In genomic region chr6:87737921-87738626, GRCm38 (mm10) we compare ENCODE assay signal across 12 mouse cellular contexts. TPM values are rescaled to one million over a fixed set of nuclear protein-coding genes. Genes with fewer than 3 reads are reported as not detected.
DNase-seq lines count a peak whose midpoint lies in the region; ATAC-seq and TF ChIP-seq lines count a peak whose summit lies in the region.
"Had no signal": no experiment of that assay in that cellular context is flagged by ENCODE, and none has a peak within 500 bp of the region (broad histone marks: within the 10 kb centered on the region; RNA-seq: fewer than 3 reads in every experiment).

No protein-coding gene starts in this region.

- 0 out of 2 replicates have a peak overlapping the region, but pooled peaks have one; percentile 5 for H3K4me3 ChIP-seq in forebrain, embryonic 10.5 days
- H3K4me3 ChIP-seq in forebrain, postnatal 0 days (ENCODE audit: low read depth, low read length) = no peak overlapping the region
- H3K4me3 ChIP-seq in lung, embryonic 16.5 days (ENCODE audit: low read length) = no peak overlapping the region
- no peak overlapping the region for H3K4me3 ChIP-seq in hindbrain, postnatal 0 days (ENCODE audit: low read length)
- no peak overlapping the region for H3K4me3 ChIP-seq in neural tube, embryonic 13.5 days
- H3K4me3 ChIP-seq: embryonic facial prominence, embryonic 15.5 days; limb, embryonic 13.5 days; myocyte had no signal

- TF ChIP-seq CTCF in forebrain, postnatal 0 days (IDR thresholded peaks at IDR 0.05; ENCODE audit: low read depth) = no peak
- TF ChIP-seq CTCF in hindbrain, postnatal 0 days (IDR thresholded peaks at IDR 0.05; ENCODE audit: low read depth) = peak; percentile 45

- no peak overlapping the region for H3K9ac ChIP-seq in forebrain, postnatal 0 days
- peak overlapping the region; percentile 12; the same call in 1 of the 2 replicates for H3K9ac ChIP-seq in lung, embryonic 16.5 days (ENCODE audit: low read length)
- no peak overlapping the region for H3K9ac ChIP-seq in hindbrain, postnatal 0 days (replicated peaks; ENCODE audit: low read length)
- peak overlapping the region; percentile 38 for H3K9ac ChIP-seq in neural tube, embryonic 13.5 days
- H3K9ac ChIP-seq: embryonic facial prominence, embryonic 15.5 days; limb, embryonic 13.5 days had no signal

- no peaks in the 10 kb centered on the region for H3K36me3 ChIP-seq in forebrain, embryonic 10.5 days (replicated peaks)
- no peaks in the 10 kb centered on the region for H3K36me3 ChIP-seq in forebrain, postnatal 0 days (ENCODE audit: insufficient read depth)
- H3K36me3 ChIP-seq in lung, embryonic 16.5 days (ENCODE audit: control insufficient read depth, insufficient read depth, low read length) = no peaks in the 10 kb centered on the region
- no peaks in the 10 kb centered on the region for H3K36me3 ChIP-seq in hindbrain, postnatal 0 days (ENCODE audit: insufficient read depth, low read length)
- H3K36me3 ChIP-seq in neural tube, embryonic 13.5 days = no peaks in the 10 kb centered on the region
- H3K36me3 ChIP-seq: embryonic facial prominence, embryonic 15.5 days; limb, embryonic 13.5 days had no signal

- ATAC-seq in forebrain, postnatal 0 days = no peak
- ATAC-seq in lung, embryonic 16.5 days (ENCODE audit: low read depth) = no peak
- no peak; the same call in 1 of the 2 replicates for ATAC-seq in hindbrain, postnatal 0 days
- no peak for ATAC-seq in neural tube, embryonic 13.5 days (ENCODE audit: low read depth)
- no peak for ATAC-seq in inflammation-experienced regulatory T-cells, adult 6 months

- H3K4me1 ChIP-seq in forebrain, embryonic 10.5 days = peaks cover 46% of the 10 kb centered on the region
- H3K4me1 ChIP-seq in forebrain, postnatal 0 days (ENCODE audit: insufficient read depth) = no peaks in the 10 kb centered on the region
- peaks cover 23% of the 10 kb centered on the region for H3K4me1 ChIP-seq in lung, embryonic 16.5 days (replicated peaks; ENCODE audit: control insufficient read depth, insufficient read depth, low read length)
- H3K4me1 ChIP-seq in hindbrain, postnatal 0 days (ENCODE audit: insufficient read depth, low read length) = peaks cover 6% of the 10 kb centered on the region; the same call in 1 of the 2 replicates
- H3K4me1 ChIP-seq in neural tube, embryonic 13.5 days (replicated peaks) = peaks cover 20% of the 10 kb centered on the region

- no peak overlapping the region for H3K4me2 ChIP-seq in forebrain, postnatal 0 days (ENCODE audit: low read depth)
- no peak overlapping the region for H3K4me2 ChIP-seq in lung, embryonic 16.5 days (ENCODE audit: low read depth, low read length)
- no peak overlapping the region for H3K4me2 ChIP-seq in hindbrain, postnatal 0 days (ENCODE audit: low read depth, low read length)
- no peak overlapping the region for H3K4me2 ChIP-seq in neural tube, embryonic 13.5 days
- H3K4me2 ChIP-seq: embryonic facial prominence, embryonic 15.5 days; limb, embryonic 13.5 days had no signal

- 44% methylated on average over 4 of the region's 4 CpGs for whole genome bisulfite sequencing in forebrain, embryonic 10.5 days
- 42% methylated on average over 4 of the region's 4 CpGs for WGBS in forebrain, postnatal 0 days
- 71% methylated on average over 4 of the region's 4 CpGs for WGBS in lung, embryonic 16.5 days
- 40% methylated on average over 4 of the region's 4 CpGs for WGBS in hindbrain, postnatal 0 days
- WGBS in neural tube, embryonic 13.5 days = 20% methylated on average over 4 of the region's 4 CpGs

- DNase-seq in forebrain, embryonic 10.5 days (ENCODE audit: extremely low spot score, low spot score) = peak; percentile 47
- DNase-seq in forebrain, postnatal 0 days = no peak
- DNase-seq in lung, adult 18-20 months = no peak
- peak; percentile 17 for DNase-seq in hindbrain, postnatal 0 days (ENCODE audit: low spot score)
- DNase-seq in testis, postnatal 10 days (ENCODE audit: low spot score) = no peak
- DNase-seq: kidney, postnatal 25 days had no signal

- no peaks in the 10 kb centered on the region for H3K9me3 ChIP-seq in forebrain, embryonic 10.5 days
- no peaks in the 10 kb centered on the region for H3K9me3 ChIP-seq in forebrain, postnatal 0 days (ENCODE audit: low read length)
- no peaks in the 10 kb centered on the region for H3K9me3 ChIP-seq in lung, embryonic 16.5 days (ENCODE audit: control insufficient read depth, low read length)
- no peaks in the 10 kb centered on the region for H3K9me3 ChIP-seq in hindbrain, postnatal 0 days (ENCODE audit: low read length)
- H3K9me3 ChIP-seq in neural tube, embryonic 13.5 days = no peaks in the 10 kb centered on the region
- H3K9me3 ChIP-seq: embryonic facial prominence, embryonic 15.5 days; limb, embryonic 13.5 days had no signal

- peaks cover 62% of the 10 kb centered on the region for H3K27me3 ChIP-seq in forebrain, embryonic 10.5 days (ENCODE audit: poor library complexity, severe bottlenecking)
- peaks cover 6% of the 10 kb centered on the region for H3K27me3 ChIP-seq in forebrain, postnatal 0 days (ENCODE audit: insufficient read depth, low read length)
- peaks cover 3% of the 10 kb centered on the region; the same call in 1 of the 2 replicates for H3K27me3 ChIP-seq in lung, embryonic 16.5 days (ENCODE audit: control insufficient read depth, insufficient read depth, low read depth, low read length)
- H3K27me3 ChIP-seq in hindbrain, postnatal 0 days (ENCODE audit: insufficient read depth, low read length) = no peaks in the 10 kb centered on the region
- peaks cover 11% of the 10 kb centered on the region for H3K27me3 ChIP-seq in neural tube, embryonic 13.5 days

- H3K27ac ChIP-seq in forebrain, embryonic 10.5 days = peak overlapping the region; percentile 82
- H3K27ac ChIP-seq in forebrain, postnatal 0 days (ENCODE audit: low read depth, low read length) = no peak overlapping the region
- no peak overlapping the region for H3K27ac ChIP-seq in lung, embryonic 16.5 days (ENCODE audit: low read length)
- no peak overlapping the region for H3K27ac ChIP-seq in hindbrain, postnatal 0 days
- no peak overlapping the region; the same call in 1 of the 2 replicates for H3K27ac ChIP-seq in neural tube, embryonic 13.5 days (replicated peaks)
- H3K27ac ChIP-seq: embryonic facial prominence, embryonic 15.5 days; limb, embryonic 13.5 days had no signal

RNA-seq across cellular contexts. Expression of gene Efcc1, which starts 7.4 kb away (rescaled TPM):
- 0.84 TPM in 2 replicates for polyA plus RNA-seq in forebrain, embryonic 10.5 days (2016; fragmentation: Nextera tagmentation; extraction: Ambion mirVana)
- 4.8 and 7.3 TPM in 2 replicates for total RNA-seq in forebrain, postnatal 0 days (2014; rRNA removed)
- polyA plus RNA-seq in forebrain, postnatal 0 days (2015; fragmentation: Nextera tagmentation; extraction: Ambion mirVana) = 4.7 and 7.8 TPM in 2 replicates
- 4.5 and 5.3 TPM in 2 replicates for polyA plus RNA-seq in lung, embryonic 16.5 days (2015; fragmentation: Nextera tagmentation; extraction: Ambion mirVana)
- total RNA-seq in hindbrain, postnatal 0 days (2014; rRNA removed) = 5.4 and 22.0 TPM in 2 replicates
- 8.3 TPM in 2 replicates for polyA plus RNA-seq in hindbrain, postnatal 0 days (2015; fragmentation: Nextera tagmentation; extraction: Ambion mirVana)
- polyA plus RNA-seq in neural tube, embryonic 13.5 days (2015; fragmentation: Nextera tagmentation; extraction: Ambion mirVana) = 4.3 TPM in 2 replicates
- polyA plus RNA-seq in inflammation-experienced regulatory T-cells, adult 6 months (2017; shearing (Covaris generic)) = under 1 TPM in 2 of 3 experiments, not detected in 1; 0.30 to 0.87 TPM

RNA-seq across cellular contexts. Expression of gene Gp9, which starts 39.8 kb away (rescaled TPM):
- polyA plus RNA-seq in forebrain, embryonic 10.5 days (2016; fragmentation: Nextera tagmentation; extraction: Ambion mirVana) = 2.5 and 3.2 TPM in 2 replicates
- total RNA-seq in forebrain, postnatal 0 days (2014; rRNA removed) = 0.33 TPM in 1 of 2 replicates, not detected in the other
- polyA plus RNA-seq in forebrain, postnatal 0 days (2015; fragmentation: Nextera tagmentation; extraction: Ambion mirVana) = 0.18 and 0.28 TPM in 2 replicates
- 3.4 and 7.1 TPM in 2 replicates for polyA plus RNA-seq in lung, embryonic 16.5 days (2015; fragmentation: Nextera tagmentation; extraction: Ambion mirVana)
- 0.32 TPM in 1 of 2 replicates, not detected in the other for total RNA-seq in hindbrain, postnatal 0 days (2014; rRNA removed)
- polyA plus RNA-seq in hindbrain, postnatal 0 days (2015; fragmentation: Nextera tagmentation; extraction: Ambion mirVana) = 0.20 and 0.34 TPM in 2 replicates
- 0.94 and 1.1 TPM in 2 replicates for polyA plus RNA-seq in neural tube, embryonic 13.5 days (2015; fragmentation: Nextera tagmentation; extraction: Ambion mirVana)
- under 1 TPM in 1 of 3 experiments, not detected in 2; 0.41 TPM for polyA plus RNA-seq in inflammation-experienced regulatory T-cells, adult 6 months (2017; shearing (Covaris generic))
- polyA plus RNA-seq: myocyte had no signal

Comparison
In these comparisons a context has a peak if more than half of its experiments do, and no peak if none do; other contexts are left out.
1. DNase-seq: peak in forebrain, embryonic 10.5 days (single experiment) and hindbrain, postnatal 0 days (single experiment); none in forebrain, postnatal 0 days (single experiment), lung, adult 18-20 months (0 of 2) and testis, postnatal 10 days (single experiment).
2. H3K9ac ChIP-seq: peak in lung, embryonic 16.5 days (single experiment) and neural tube, embryonic 13.5 days (single experiment); none in forebrain, postnatal 0 days (single experiment) and hindbrain, postnatal 0 days (single experiment).